Mouse (Mus musculus) splenic B cell, adult 2 months (primary cell): Measurements from ENCODE around the gene Mob1a.

Source experiments
- DNase-seq: peaks from one replicate; pipeline ENCODE4 v3.0.0-alpha.2; 2011; ENCODE audit warnings: low read depth, low spot score
- H3K27me3 ChIP-seq: 2 replicates; pipeline ENCODE4 v1.6.1; 2012; ENCODE audit warnings: mild to moderate bottlenecking, low read length, moderate library complexity, mixed read lengths; ENCODE audit not compliant: control insufficient read depth, poor library complexity, insufficient read depth, severe bottlenecking
- H3K36me3 ChIP-seq: 2 replicates; pipeline ENCODE4 v1.6.1; 2012; ENCODE audit warnings: mild to moderate bottlenecking, low read length, moderate library complexity, mixed read lengths; ENCODE audit not compliant: control insufficient read depth, poor library complexity, insufficient read depth, severe bottlenecking

Gene Mob1a

DNA sequence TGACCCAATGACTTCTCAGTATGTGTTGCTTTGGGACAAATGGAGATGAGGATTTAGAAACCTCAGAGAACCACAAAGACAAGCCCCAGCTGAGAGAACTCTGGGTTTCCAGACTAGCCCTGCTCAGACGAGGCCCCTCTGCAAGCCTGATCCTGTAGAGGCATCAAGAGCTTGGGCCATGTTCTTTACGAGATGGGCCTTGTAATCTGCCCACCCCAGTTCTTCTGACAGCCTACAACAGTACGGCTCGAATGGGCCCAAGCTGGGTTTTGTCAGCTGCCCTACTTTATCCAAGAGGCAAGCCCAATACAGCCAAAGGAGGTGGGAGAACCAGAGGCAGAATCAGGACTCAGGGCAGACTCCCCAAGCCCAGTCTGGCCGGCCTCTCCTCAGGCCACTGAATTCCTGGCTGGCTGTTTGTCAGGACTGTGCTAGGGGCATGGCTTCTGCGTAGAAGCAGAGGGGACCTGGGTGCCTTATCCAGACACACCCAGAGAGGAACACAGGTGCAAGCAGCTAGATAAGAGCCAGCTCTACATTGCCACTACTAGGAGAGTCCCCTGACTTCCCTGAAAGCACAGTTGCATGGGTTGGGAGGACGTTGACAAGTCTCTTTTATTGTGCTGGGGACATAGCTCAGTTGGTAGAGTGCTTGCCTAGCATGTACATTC, 25.8 kb downstream of the Mob1a start:
- Histone ChIP-seq H3K27me3 (no peaks in the 10 kb centered on the region), H3K36me3 (0 out of 2 replicates have a peak, but pooled peaks cover 3% of the 10 kb centered on the region)
- no peak for DNase-seq

DNA sequence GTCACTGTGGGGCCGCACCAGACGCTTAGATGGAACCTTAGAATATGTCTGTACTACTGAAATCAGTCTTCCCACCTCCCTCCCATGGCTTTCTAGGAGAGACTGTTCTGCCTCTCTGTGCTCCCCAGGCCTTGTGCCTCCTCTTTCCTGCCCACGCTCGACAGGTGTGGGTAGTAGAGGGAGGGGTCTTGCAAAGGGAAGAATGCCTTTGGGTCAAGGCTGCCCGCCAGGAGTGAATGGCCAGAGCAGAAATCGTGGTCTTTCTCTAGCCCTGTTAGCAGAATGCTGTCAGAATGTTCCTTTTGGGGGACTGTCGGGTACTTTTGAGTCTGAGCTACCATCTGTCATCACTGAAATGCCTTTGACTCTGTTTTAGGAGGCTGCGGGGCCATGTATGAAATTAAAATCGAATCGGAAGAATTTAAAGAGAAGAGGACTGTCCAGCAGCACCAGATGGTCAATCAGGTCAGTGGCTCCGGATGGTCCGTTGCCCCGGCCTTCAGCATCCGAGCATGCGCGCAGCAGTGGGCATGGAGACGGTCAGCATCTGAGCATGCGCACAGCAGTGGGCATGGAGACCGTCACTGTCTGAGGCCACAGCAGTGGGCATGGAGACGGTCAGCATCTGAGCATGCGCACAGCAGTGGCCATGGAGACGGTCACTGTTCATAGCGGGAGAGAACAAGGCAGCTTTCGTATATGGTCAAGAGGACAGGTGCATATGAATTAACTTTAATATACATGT, 27.0 kb downstream of the Mob1a start:
- Histone ChIP-seq H3K27me3 (no peaks in the 10 kb centered on the region), H3K36me3 (0 out of 2 replicates have a peak, but pooled peaks cover 3% of the 10 kb centered on the region)
- DNase-seq, result no peak

DNA sequence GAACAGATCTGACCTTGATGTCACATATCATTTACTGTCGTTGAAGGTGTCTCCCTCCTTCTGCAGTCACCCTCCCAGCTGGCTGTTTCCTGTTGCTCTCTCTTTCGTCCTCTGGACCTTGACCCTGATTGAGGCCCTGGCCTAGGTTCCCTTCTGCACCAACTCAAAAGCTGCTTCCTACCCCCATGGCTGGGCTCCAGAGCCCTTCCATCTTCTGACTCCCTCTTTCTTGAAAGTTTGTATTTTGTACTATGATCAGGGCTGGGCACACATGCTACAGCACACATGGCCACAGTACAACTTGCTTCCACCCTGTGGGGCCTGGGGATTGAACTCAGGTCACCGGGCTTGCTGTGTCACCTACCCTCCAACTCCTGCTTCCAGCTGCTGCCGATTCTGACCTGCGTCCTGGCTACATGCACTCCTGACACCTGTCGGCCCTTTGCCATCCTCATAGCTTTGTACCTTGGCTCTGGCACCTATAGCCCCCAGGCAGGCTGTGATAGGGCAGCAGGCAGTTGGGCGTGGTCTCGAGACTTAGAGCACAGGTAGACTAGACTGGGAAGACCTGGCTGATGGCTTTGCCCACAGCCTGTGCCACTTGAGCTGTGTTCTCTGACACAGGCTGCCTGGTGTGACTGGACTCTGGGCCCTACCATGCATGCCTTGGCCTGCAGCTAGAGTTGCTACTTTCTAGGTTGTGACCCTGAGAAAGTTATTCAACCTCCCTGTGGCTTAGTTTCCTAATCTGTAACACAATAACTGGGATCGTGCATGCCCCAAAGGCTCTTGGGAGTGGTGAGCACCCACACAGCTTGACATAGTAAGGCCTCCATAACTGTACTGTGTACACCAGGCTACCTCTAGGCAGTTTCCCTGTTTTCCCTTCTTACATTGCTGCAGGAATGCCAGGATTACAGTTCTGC, 29.3 kb downstream of the Mob1a start:
- Histone ChIP-seq H3K27me3 (no peaks in the 10 kb centered on the region), H3K36me3 (0 out of 2 replicates have a peak, but pooled peaks cover 3% of the 10 kb centered on the region)
- DNase-seq, result no peak

DNA sequence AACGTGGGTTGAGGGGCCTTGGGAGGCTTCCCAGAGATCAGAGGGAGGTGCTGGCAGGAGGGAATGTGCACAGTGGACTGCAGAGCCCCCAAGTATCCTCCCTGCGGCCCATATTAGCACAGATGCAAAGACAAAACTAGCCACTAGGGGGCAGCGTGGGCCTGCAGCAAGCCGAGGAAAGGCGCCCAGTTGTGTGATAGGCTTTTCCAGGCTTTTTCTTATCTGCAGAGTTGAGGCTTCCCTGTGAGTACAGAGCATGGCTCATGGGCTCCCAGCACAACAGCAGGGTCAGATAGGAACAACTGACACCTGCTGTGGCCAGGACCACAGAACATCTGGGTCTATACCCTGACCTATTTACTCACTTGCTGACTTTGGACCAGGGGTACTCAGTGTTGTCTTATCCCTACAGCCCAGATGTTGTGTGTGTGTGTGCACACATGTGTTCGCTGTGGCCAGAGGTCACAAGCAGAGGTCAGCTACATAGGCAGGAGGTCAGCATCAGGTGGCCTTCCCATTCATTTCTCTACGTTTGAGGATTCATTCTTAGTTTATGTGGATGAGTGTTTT, 30.8 kb downstream of the Mob1a start:
- peak; percentile 85 for DNase-seq
- H3K27me3 ChIP-seq, result no peaks in the 10 kb centered on the region
- H3K36me3 ChIP-seq, result peaks cover 3% of the 10 kb centered on the region; the same call in 1 of the 2 replicates

DNA sequence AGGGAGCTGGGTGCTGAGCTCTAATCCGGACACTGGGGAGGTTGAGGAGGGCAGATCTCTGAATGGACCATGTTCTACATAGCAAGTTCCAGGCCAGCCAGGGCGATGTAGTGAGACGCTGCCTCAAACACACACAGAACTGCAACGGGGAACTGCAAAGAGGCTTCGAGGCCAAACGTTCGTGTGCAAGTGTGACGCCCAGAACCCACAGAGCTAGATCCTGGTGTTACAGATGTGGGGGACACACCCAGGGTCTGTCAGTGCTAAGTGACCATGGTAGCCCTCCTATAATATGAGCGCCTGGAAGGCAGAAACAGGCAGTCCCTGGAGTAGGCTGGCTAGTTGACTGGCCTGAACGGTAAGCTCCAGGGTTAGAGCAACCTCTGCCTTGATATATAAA, 31.6 kb downstream of the Mob1a start:
- no peak for DNase-seq
- H3K27me3 ChIP-seq, result no peaks in the 10 kb centered on the region

DNA sequence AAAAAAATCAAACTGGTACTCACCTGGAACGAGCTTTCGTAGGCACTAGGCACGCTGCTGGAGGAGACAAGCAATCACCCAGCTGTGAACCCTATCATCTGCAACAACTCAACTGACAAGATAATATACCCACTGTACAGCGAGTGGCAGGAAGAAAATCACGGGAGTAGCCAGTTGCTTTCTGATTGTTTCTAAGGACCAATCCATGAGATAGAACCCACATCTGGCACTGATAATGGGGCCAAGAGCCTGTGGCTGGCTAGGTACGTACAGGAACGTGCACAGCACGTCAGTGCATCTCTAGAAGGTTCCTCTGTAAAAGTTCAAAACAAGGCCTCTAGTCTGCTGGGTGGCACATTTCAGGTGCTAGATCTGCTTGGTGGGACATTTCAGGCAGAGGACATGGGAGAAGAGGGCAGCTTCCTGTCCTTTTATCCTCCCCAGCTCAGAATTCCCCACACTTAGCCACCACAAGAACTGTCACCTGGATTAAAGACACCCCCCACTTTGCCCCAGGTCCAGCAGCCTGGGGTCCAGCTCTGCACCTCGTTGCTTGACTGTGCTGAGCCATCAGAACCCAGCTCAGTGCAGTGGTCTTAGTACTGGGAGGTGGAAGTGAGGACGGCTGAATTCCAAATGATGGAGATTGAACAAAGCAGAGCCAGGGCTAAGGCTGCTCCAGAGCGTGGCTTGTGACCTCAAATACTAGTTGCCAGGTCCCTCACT, 35.9 kb downstream of the Mob1a start:
- Histone ChIP-seq H3K27me3 (no peaks in the 10 kb centered on the region), H3K36me3 (peaks cover 4% of the 10 kb centered on the region)
- DNase-seq, result no peak

More for the DNA sequence above, 31.6 kb downstream of the Mob1a start:
- peaks cover 3% of the 10 kb centered on the region; the same call in 1 of the 2 replicates for H3K36me3 ChIP-seq

DNA sequence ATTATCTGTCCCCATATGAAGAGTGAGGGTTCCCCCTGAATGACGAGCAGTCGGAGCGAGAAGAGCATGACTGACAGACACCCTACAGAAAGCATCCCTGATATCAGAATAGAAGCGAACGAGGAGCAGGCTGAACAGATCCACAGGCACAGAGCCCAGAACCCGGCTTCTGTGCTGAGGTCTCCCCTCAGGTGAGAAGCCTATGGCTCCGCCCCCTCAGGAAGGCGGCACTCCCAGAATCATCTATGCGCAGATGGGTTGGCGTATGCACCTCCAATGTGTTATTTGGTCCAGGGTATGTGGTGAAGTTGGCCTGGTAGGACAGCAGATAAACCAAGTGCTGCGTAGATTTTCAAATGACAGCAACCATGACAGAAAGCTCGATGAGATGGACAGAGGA, 37.3 kb downstream of the Mob1a start:
- no peak for DNase-seq
- H3K36me3 ChIP-seq, result peaks cover 6% of the 10 kb centered on the region
- no peaks in the 10 kb centered on the region for H3K27me3 ChIP-seq

DNA sequence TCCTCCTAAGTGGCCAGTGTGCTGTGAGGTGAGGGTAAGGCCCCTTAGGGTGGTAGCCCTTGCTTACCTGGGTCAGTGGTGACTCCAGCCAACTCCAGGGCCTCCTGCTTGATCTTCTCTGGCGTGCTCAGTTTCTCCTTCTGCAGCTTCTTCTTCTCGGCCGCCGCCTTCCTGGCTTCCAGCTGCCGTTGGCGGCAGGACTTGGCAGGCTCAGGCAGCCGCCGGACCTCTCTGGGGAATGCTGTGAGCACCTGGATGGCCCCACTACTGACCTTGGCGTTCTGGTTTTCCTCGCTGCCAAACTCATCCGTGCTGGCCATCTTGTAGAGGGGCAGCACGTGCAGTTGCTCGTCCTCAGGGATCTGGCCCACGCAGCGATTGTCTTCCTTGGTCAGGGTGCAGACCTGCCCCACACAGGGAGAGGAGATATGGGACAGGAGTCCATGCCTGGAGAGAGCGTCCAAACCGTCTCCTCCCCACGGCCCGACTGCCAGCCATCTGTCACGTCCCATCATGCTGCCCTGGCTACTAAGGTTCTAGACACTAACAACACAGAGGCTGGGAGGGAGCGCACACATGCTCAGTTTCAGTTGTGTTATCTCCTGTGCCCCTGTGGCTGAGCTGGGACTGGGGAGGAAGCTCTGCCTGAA, 44.6 kb downstream of the Mob1a start:
- DNase-seq, result no peak
- H3K27me3 ChIP-seq, result no peaks in the 10 kb centered on the region
- H3K36me3 ChIP-seq, result peaks cover 28% of the 10 kb centered on the region

DNA sequence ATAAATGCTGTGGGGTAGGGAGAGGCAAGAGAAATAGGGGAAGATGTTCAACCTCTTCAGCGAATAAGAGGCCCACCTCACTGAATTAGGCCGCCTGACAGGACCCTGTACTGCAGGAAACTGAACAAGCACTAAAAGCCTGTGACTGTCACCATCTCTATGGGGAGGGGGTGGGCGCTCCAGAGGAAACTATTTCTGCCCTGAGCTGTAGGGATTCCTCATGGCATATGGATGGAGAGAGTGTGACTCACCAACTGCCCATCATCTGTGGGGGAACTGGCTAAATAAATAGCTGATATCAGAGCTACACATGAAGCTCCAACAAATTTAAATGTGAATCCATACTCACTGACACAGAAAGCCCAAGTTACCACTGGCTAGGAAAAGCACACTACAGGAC, 45.5 kb downstream of the Mob1a start:
- Histone ChIP-seq H3K36me3 (peaks cover 28% of the 10 kb centered on the region), H3K27me3 (no peaks in the 10 kb centered on the region)
- no peak for DNase-seq

DNA sequence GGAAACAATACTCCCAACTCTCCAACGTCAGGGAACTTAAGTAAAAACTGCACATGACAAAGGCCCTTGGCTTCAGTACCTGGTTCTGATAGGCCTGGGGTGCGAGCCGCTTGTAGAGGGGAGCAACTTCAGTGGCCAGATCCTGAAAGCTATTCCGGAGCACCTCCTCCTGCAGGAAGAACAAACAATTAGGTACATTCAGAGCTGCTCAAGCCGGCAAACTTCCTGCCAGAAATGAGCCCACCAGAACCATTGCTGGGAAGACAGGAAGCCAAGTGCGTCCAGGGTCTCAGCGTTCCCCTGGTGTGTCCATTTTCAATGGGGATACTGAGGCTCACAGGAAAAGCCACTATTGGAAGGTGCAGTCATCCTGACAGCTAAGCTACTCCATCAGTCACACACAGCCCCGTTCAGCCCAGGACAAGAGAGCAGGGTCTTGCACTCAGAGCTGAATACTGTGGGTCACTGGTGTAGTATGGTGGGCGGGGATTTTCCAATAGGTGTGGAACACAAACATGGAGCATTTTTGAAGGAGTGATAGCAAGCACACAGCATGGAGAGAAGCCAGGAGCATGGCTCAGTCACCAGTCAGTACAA, 48.0 kb downstream of the Mob1a start:
- Histone ChIP-seq H3K36me3 (peaks cover 23% of the 10 kb centered on the region), H3K27me3 (no peaks in the 10 kb centered on the region)
- DNase-seq, result no peak

DNA sequence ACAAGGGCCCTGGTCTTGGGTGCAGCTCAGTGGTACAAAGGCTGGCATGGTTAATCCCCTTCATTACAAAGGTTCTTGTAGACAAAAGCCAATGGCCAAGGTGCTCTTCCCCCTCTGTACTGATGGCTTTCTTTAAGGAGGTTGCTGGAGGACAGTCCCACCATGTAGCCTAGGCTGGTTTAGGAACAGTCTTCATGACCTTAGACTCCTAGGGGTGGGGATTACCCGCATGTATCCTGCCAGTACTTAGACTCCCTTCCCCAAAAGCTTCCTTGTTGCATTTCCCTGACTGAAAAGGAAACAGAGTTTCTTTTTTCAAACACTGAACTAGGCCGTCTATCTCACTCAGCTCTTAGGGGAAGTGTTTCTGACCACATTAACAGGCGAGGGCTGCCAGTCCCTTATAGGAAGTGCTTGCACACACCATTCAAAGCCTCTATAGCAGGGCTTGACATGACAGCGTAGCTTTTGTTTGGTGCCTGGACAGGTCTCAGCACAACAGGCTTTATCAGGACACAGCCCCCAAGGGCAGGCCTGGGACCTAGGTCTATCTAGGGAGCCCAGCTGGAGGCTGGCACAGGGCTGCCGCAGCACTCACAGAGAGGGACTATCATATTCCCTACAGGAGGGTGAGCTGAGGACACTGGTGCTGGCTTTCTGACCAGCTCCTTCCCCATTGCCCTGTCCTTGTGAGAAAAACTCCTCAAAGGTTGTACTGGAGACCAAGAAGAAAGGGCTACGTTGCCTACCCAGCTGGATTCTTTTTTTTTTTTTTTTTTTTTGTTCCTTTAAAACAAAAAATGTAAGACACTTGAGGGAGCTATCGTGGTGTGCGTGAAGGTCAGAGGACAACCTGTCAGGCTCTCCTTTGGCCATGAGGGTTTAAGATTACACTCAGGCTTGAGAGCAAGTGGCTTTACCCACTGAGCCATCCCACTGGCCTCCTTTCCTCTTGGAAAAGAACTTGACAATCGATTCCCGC, 56.0 kb downstream of the Mob1a start:
- peak; percentile 8 for DNase-seq
- peaks cover 34% of the 10 kb centered on the region for H3K36me3 ChIP-seq
- H3K27me3 ChIP-seq, result no peaks in the 10 kb centered on the region

DNA sequence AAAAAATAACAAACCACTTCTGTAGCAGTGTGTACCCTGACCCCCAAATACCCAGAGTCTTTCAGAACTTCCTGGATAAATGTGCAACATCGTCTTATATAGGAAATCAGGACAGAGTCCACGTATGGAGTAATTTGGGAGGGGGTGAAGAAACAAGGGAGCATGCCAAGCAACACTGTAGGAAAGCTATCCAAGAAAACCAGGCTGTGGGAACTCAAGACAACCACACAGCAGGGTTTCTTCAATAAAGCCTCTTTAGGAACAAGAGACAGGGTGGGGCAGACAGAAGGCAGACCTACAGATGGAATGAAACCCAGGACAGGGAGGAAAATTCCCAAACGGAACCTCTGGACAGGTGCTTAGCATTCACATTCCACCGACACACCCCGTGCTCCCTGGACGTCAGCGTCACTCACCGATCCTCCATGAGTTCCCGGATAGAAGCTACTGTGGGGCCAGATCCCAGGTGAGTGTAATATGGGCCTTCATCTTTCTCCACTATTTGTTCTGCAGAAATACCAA, 59.8 kb downstream of the Mob1a start:
- no peak for DNase-seq

More for the DNA sequence above, 59.8 kb downstream of the Mob1a start:
- peaks cover 22% of the 10 kb centered on the region for H3K36me3 ChIP-seq
- H3K27me3 ChIP-seq, result no peaks in the 10 kb centered on the region
